Mouse (Mus musculus) E14TG2a.4 (cell line): Measurements from ENCODE around the gene Plk3.

Source experiments
- CTCF ChIP-seq: conservative IDR thresholded peaks from 2 replicates; pipeline ENCODE4 v1.5.1; 2014; ENCODE audit warnings: low read length
- NANOG ChIP-seq: IDR thresholded peaks from 2 replicates; pipeline ENCODE4 v1.6.1; 2014; ENCODE audit warnings: borderline replicate concordance, low read length, mixed read lengths
- POU5F1 ChIP-seq: IDR thresholded peaks from 2 replicates; pipeline ENCODE4 v1.6.1; 2014; ENCODE audit warnings: low read length, borderline replicate concordance

- TF ChIP-seq CTCF: no peak
- TF ChIP-seq POU5F1: no peak
- no peak for TF ChIP-seq NANOG
Measured at GRCm38 (mm10) chr4:117107813-117108523, 25.8 kb downstream of the Plk3 start.
